Mouse (Mus musculus) monocyte, adult 5-6 weeks (primary cell): ENCODE measurements around the gene Arsj. TPM values are rescaled to one million over a fixed set of nuclear protein-coding genes. Genes with fewer than 3 reads are reported as not detected.
A peak's percentile ranks its signal among the peaks of the same experiment; 100 is the strongest.

Experiments
- ATAC-seq: fragments of 153-309, 156-312 bp; replicated peaks from 2 replicates; pipeline ENCODE4 v1.8.0; 2017; ENCODE audit warnings: mild to moderate bottlenecking; ENCODE audit not compliant: low TSS enrichment, insufficient number of reproducible peaks, severe bottlenecking, poor library complexity, low FRiP score
- total RNA-seq: library from RNA; stranded (forward); fragments of 200-1000, 200-491, 200-594 nt; gene quantifications from 3 replicates; pipeline ENCODE4 v1.2.3, GENCODE M21; 2017

The Arsj gene
- total RNA-seq, 1 experiment from 2014 or later, result not detected

DNA sequence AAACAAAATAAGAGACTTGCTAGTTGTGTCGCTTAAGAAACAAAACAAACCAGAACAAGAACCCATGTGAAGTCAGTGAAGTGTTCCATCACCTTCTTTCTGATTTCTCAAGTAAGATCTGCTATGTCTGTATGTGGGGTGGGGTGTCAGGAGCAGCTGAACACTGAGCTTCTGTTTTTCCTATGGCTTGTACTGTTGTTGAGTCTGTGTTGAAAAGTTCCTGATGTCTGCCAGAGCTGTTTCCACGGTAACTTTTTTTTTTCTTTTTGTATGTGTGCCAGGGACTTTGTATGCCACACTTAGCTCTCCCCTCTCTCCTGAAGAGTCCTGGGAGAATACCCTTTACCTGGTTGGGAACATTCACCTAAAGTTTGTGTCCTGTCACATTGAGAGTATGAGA, 34.0 kb downstream of the Arsj start:
- no peak for ATAC-seq

DNA sequence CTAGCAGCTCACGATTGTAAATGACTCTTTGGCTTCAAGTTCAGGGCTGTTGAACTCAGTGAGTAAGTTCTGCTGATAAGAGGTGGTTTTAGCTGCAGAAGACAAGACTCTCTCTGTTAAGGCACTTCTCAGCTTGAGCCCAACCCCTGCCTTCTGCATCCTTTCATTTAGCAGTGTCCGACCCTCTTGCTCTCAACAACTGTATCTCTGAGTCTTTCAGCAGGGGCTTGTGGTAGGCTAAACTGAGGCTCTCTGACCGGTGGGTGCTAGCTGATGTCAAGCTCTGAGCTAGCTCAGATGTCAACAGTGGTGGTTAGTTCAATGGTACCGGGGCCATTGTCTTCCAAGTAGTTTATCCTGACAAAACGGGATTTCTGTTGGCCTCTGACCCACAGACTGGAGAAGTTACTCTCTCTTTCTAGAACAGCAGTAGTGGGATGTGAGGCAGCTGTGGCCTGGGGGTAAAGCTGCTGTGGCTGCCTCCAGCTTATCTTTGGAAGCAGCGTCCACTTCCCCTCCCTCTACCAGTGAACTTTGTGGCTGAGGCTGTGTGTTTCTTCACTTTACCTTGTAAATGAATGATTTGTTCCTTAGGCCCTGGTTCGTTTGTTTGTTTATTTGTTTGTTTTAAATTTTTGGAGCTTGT, 34.6 kb downstream of the Arsj start:
- no peak for ATAC-seq

DNA sequence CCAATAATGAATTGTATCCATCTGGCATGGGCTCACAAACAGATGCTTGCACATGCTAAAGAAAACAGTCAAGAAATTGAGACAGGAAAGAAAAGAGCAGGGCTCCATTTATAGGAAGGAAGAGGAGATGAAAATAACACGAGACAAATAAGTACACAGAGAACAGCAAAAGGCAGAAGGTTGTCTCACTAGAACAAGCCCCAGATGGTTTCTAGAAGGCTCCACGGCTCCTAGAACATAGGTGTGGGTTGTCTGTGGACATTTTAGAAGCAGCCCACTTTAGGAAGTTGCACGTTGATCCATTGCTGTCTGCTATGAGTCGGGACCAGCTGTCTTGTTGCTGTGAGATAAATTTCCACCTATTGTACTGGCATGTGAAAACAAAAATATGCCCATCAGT, 37.2 kb downstream of the Arsj start:
- no peak for ATAC-seq

GRCm38 (mm10) chr3:126402836-126403235, 39.4 kb downstream of the Arsj start:
- ATAC-seq, result peak; percentile 27; the same call in 1 of the 2 replicates

DNA sequence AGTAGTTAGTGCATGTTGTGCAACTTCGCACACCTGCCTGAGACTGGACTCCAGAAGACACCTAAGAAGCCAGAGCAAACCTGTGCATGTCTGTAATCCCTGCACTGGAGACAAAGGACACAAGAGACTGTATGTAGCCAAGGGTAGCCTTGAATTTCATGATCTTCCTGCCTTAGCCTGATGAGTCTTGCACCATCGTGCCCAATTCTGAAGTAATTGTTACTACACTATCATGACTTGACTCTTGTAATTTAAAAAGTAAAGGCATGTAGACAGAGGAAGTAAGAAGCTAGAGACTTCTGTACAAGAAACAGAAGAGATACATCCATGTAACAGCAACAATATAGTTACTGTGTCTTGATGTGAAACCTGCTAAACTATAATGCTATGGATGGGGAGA, 40.7 kb downstream of the Arsj start:
- ATAC-seq, result no peak

DNA sequence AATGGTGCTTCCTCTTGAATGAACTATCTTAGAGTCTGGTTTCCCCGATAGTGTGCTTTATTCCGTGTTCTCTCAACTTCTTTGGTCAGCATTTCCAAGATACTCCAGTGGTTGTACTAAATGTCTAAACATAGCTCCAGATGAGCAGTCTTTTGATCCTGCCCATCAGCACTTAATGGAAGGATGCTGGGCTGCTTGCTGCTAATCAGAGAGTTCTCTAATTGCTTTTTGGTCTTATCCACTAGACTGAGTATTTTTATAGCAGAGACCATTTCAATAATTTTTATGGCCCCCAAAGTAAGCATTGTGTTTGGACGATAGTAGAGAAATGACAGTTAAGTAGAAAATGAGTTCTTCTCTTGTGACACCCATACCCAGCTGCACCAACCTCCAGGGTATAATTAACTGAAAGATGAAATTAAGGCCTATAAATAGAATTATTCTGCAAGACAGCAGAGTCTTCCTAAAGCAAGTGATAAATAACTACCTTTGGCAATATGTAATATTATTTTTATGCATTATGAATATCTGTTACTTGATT, 67.1 kb downstream of the Arsj start:
- ATAC-seq, result no peak

DNA sequence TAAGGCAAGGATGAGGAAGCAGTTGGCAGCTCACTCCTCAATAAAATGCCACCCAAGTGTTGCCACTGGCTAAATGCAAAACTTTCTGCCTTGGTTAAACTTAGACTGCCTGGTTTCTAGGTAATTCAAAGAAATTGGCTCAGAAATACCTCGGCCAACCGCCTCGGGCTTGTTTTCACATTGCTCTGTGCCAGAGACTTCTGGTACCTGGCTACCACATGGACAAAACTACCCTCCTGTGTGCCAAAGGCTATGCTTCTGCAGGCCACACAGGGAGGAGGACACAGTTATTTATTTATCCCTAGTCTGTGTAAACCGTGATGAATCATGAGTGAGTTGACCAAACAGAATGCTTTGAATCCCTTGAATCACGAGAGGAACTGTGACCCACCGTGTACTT, 75.8 kb downstream of the Arsj start:
- ATAC-seq, result no peak

GRCm38 (mm10) chr3:126449058-126449457, 85.6 kb downstream of the Arsj start:
- no peak for ATAC-seq

GRCm38 (mm10) chr3:126449515-126449914, 86.0 kb downstream of the Arsj start:
- ATAC-seq, result no peak

DNA sequence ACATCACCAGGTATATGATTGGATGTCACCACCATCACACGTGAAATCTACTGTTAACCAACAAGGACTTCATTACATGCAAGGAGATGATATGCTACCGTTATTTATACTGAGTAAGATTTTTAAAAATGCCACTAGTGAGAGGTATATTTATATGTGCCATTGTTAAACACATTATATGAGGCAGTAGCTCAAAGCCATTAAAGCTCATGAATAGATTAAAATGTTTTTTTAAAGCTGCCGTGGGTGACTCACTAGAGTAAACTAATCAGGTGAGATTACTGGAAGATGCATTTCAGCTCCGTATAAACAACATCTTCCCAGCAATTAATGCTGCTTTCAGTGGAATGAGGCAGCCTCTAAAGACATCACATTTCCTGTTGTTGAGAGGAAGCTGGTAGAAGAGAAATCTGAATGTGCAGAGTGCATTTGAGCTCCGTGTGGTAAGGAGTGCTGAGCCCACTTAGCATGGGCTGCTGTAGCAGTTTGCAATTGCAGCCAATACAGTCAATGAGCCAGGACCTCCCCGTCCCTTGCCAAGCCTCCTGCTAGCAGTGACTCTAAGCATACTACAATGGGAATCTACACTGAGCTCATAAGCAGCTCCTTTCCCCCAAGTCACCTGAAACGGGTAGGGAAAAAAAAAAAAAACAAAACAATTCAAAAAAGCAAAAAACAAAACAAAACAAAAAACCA, 92.5 kb downstream of the Arsj start:
- no peak for ATAC-seq

DNA sequence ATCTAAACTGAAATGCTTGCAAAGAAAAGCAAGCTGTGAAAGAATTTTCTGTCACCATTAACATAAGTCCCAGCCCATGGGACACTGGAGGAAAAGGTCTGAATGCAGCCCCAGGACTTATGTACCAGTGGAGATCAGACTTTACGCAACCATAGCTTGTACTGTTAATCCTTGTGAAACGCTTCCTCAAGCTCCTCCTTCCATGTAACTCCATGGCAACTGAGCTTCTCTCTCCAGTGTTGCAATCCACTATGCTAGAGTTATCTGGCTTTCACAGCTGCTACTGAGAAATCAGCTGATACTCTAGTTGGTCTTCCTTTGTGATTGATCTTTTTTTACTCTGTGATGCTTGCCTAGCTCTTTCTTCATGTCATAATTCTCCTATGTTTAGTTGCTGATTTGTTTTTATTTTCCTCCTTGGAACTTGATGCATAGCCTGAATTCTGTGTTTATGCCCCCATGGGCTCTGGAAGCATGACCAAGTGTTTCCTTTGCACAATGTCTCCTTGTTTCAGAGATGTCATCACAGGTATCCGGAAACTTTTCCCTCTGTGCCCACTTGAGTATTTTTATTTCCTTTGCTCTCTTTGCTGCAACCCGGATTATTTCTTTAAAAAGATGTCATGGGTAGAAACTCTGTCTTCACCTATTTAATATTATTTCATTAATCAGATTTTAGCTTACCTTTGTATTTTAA, 99.8 kb downstream of the Arsj start:
- ATAC-seq, result no peak

- ATAC-seq, result no peak
Measured at GRCm38 (mm10) chr3:126464262-126464661, 100.8 kb downstream of the Arsj start.

Other genes with a start within 250 kb of the Arsj start
- gene Camk2d, start 232.6 kb downstream of the Arsj start, total RNA-seq, result 170 to 200 TPM (median 170 TPM) in 3 replicates